Mouse (Mus musculus) bone marrow, adult 2 months (tissue): Measurements from ENCODE around the gene Vti1a. TPM values are rescaled to one million over a fixed set of nuclear protein-coding genes. Genes with fewer than 3 reads are reported as not detected.

Experiments
- H3K27ac ChIP-seq: fragments of 200-500 bp; 2 replicates; pipeline ENCODE4 v1.5.1; 2012; ENCODE audit warnings: low read depth, mild to moderate bottlenecking, control low read depth, inconsistent platforms, low read length; ENCODE audit not compliant: control insufficient read depth, poor library complexity, insufficient read depth
- H3K4me1 ChIP-seq: fragments of 200-500 bp; 2 replicates; pipeline ENCODE4 v1.6.1; 2011; ENCODE audit warnings: low read length; ENCODE audit not compliant: control insufficient read depth, insufficient read depth
- H3K4me3 ChIP-seq: fragments of 200-500 bp; replicated peaks from 2 replicates; pipeline ENCODE3; 2011; ENCODE audit warnings: mild to moderate bottlenecking, low read depth, low read length, control low read depth; ENCODE audit not compliant: control insufficient read depth
- CTCF ChIP-seq: fragments of 200-500 bp; IDR thresholded peaks from 2 replicates; pipeline ENCODE4 v1.5.1; 2011; ENCODE audit warnings: low read length, control low read depth; ENCODE audit not compliant: control insufficient read depth, insufficient read depth
- POLR2A ChIP-seq: fragments of 200-500 bp; IDR thresholded peaks from 2 replicates; pipeline ENCODE4 v1.6.1; 2011; ENCODE audit warnings: low read depth, mild to moderate bottlenecking, control low read depth, low read length, borderline replicate concordance; ENCODE audit not compliant: control insufficient read depth
- WGBS: fragments of 180-500 bp; shearing (Covaris S2); methylation state at CpG from one replicate; pipeline ENCODE4 v1.1.7; 2018; 5-methylcytosine and 5-hydroxymethylcytosine counted together
- polyA plus RNA-seq: library from polyadenylated mRNA; stranded (reverse); fragments of >200 nt; gene quantifications from 2 replicates; pipeline ENCODE4 v1.2.4, GENCODE M21; 2011; ENCODE audit warnings: low replicate concordance; ENCODE audit not compliant: missing spikeins, insufficient read depth, insufficient read length

Vti1a gene
- polyA plus RNA-seq, 1 experiment = 11.4 TPM

GRCm38 (mm10) chr19:55327510-55327909 lies 11.4 kb downstream of the Vti1a start:
- 75% methylated on average over 4 of the region's 4 CpGs for WGBS
- TF ChIP-seq POLR2A = no peak
- TF ChIP-seq CTCF = no peak
- no peak overlapping the region for H3K27ac ChIP-seq

GRCm38 (mm10) chr19:55331776-55332175 lies 15.7 kb downstream of the Vti1a start:
- Histone ChIP-seq H3K27ac (no peak overlapping the region), H3K4me3 (no peak overlapping the region), H3K4me1 (no peaks in the 10 kb centered on the region)
- 89% methylated on average over 5 of the region's 5 CpGs for WGBS
- TF ChIP-seq CTCF = no peak

More at GRCm38 (mm10) chr19:55327510-55327909, 11.4 kb downstream of the Vti1a start:
- Histone ChIP-seq H3K4me1 (no peaks in the 10 kb centered on the region), H3K4me3 (no peak overlapping the region)

- Histone ChIP-seq H3K4me1 (no peaks in the 10 kb centered on the region), H3K4me3 (no peak overlapping the region), H3K27ac (no peak overlapping the region)
- WGBS = 92% methylated on average over 8 of the region's 8 CpGs
- TF ChIP-seq POLR2A (no peak), CTCF (peak; percentile 81)
These were observed 16.7 kb downstream of the Vti1a start for GRCm38 (mm10) chr19:55332641-55333268.

GRCm38 (mm10) chr19:55335881-55336280 lies 19.8 kb downstream of the Vti1a start:
- H3K4me1 ChIP-seq = no peaks in the 10 kb centered on the region
- 93% methylated on average over 1 of the region's 1 CpGs for WGBS
- no peak overlapping the region for H3K4me3 ChIP-seq
- TF ChIP-seq CTCF = no peak
- TF ChIP-seq POLR2A = no peak
- H3K27ac ChIP-seq = no peak overlapping the region

GRCm38 (mm10) chr19:55336441-55336840 lies 20.3 kb downstream of the Vti1a start:
- 89% methylated on average over 12 of the region's 12 CpGs for WGBS
- H3K4me3 ChIP-seq = no peak overlapping the region
- no peak for TF ChIP-seq POLR2A
- TF ChIP-seq CTCF = no peak
- H3K4me1 ChIP-seq = no peaks in the 10 kb centered on the region
- no peak overlapping the region for H3K27ac ChIP-seq

- H3K27ac ChIP-seq = no peak overlapping the region
- no peak for TF ChIP-seq POLR2A
- TF ChIP-seq CTCF = no peak
- 88% methylated on average over 9 of the region's 9 CpGs for WGBS
These were observed 21.0 kb downstream of the Vti1a start for GRCm38 (mm10) chr19:55337066-55337465.

GRCm38 (mm10) chr19:55337664-55338063 lies 21.6 kb downstream of the Vti1a start:
- Histone ChIP-seq H3K4me1 (no peaks in the 10 kb centered on the region), H3K27ac (no peak overlapping the region), H3K4me3 (no peak overlapping the region)
- WGBS = 88% methylated on average over 10 of the region's 10 CpGs
- no peak for TF ChIP-seq CTCF
- TF ChIP-seq POLR2A = no peak

More at GRCm38 (mm10) chr19:55337066-55337465, 21.0 kb downstream of the Vti1a start:
- no peaks in the 10 kb centered on the region for H3K4me1 ChIP-seq
- H3K4me3 ChIP-seq = no peak overlapping the region

GRCm38 (mm10) chr19:55340521-55340920 lies 24.4 kb downstream of the Vti1a start:
- TF ChIP-seq CTCF (no peak), POLR2A (no peak)
- H3K4me1 ChIP-seq = no peaks in the 10 kb centered on the region; the same call in 1 of the 2 replicates
- WGBS = 88% methylated on average over 6 of the region's 6 CpGs
- H3K4me3 ChIP-seq = no peak overlapping the region
- no peak overlapping the region for H3K27ac ChIP-seq

- TF ChIP-seq POLR2A (no peak), CTCF (no peak)
- no peak overlapping the region for H3K27ac ChIP-seq
- no peaks in the 10 kb centered on the region; the same call in 1 of the 2 replicates for H3K4me1 ChIP-seq
- 46% methylated on average over 3 of the region's 3 CpGs for WGBS
- no peak overlapping the region for H3K4me3 ChIP-seq
These were observed 25.3 kb downstream of the Vti1a start for GRCm38 (mm10) chr19:55341377-55341776.
